Mouse (Mus musculus): ENCODE results near the gene Sp1. TPM values are rescaled to one million over a fixed set of nuclear protein-coding genes. Genes with fewer than 3 reads are reported as not detected.

The Sp1 gene
- total RNA-seq, 2 experiments from 2014 or later, result 64.1 to 68.3 TPM

DNA sequence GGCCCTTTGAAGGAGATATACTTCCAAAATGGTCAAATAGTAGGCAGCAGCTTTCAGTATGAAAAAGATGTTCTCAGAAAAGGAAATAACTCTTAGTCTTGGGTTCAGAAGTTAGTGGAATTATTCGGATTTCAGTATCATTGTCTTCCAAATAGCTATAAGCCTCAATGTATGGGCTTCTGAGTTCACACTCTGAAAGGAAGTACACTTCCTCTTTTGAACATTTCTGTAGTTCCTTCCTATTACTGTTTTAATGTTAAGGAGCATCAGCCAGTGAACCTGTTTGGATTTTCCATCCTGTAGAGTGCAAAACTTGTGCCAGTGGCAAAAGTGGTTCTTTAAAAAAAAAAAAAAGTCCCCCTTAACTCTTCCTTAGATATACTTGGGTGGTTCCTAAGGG, 26.1 kb downstream of the Sp1 start:
- ATAC-seq (ENCODE audit: poor library complexity, severe bottlenecking), result 0 out of 2 replicates have a peak, but pooled peaks have one; percentile 56

DNA sequence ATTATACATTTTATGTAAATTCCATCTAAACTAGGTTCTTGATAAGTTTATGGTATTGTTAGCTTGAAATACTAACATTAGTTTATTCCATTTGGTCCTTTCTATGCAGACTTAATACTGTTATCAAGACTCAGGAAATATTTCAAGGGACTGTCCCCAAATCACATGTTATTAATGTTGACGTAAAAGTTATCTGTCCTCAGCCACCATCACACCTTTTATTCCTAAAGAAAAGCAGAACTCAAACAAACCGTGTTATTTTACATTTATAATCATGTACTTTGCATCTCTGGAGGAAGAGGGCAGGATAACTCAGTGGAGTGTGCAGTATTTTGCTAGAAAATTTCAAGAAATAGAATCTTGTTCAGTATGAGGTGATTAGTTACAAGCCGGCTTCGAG, 27.2 kb downstream of the Sp1 start:
- no peak for ATAC-seq (ENCODE audit: poor library complexity, severe bottlenecking)

DNA sequence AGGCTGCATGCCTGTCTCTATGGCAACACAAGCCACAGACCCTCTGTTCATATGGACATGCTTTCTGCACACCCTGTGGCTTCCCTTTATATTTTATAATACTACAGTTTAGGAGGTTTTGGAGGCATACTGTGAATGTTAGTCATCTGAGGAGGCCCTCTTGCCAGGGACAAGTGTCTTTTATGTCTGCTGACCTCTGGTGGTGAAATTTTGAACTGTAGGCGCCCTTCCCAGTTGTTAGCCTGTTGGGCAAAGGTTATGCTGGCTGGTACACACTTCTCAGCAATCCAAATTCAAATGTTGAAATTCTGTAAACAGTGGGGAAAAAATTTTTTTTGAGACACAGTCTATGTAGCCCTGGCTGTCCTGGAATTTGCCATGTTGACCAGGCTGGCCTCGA, 36.5 kb downstream of the Sp1 start:
- ATAC-seq (ENCODE audit: poor library complexity, severe bottlenecking), result peak; percentile 86

DNA sequence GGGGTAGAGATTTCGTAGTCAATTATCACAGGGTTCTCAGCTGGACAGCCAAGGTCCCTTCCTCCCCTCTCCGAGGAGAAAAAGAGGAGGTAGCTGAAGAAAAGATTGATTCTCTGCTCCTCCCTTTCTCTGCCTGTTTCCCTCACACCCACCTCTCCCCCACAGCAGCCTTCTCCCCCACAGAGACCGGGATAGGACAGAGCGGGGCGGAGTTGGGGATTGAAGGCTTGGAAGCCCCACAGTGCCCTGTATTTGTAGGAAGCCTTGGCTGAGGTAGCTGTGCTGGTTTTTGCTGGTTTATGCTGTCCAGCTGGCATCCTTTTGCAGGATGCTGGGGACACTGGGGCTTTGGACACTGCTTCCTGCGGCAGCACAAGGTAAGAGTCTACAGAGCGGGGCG, 39.2 kb downstream of the Sp1 start, which contains the start of gene Amhr2:
Gene Amhr2 (plus strand): TSS at position 222 of the 400 bp plus-strand sequence.
- no peak for ATAC-seq (ENCODE audit: poor library complexity, severe bottlenecking)

DNA sequence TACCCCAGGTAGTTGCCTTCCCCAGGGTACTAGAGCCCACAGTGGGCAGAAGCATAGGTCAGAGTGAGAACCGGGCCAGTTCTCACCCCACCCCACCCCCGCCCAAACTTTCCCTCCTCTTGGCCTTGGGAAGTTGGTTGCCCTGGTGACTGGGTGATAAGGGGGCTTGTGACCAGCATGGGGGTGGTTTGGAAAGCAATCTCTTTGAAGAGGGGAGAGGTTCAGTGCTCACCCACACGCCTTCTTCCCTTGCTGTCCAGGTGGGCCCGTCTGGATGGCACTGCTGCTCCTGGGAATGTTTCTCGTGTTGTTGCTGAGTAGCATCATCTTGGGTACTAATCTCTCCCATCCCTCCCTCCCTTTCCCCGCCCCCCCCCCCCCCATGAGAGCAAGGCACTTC, 40.5 kb downstream of the Sp1 start:
- no peak for ATAC-seq (ENCODE audit: poor library complexity, severe bottlenecking)

DNA sequence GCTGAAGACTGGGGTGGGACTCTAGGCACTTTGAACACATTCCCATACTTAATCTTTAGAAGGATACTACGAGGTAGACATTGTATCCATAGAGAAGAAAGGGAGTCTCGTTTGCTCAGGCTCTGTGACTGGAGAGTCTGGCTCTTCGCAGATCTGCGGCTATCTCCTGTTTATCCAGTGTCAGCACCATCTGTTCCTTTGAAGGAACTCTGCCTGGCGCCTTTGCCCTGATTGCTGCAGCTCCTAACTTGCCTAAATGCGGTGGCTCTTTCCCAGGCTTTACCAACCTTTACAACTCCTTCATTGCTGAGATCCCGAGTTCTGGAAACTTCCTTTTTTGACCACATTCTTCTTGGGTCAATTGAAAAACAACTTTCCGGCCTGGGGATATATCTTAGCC, 43.4 kb downstream of the Sp1 start:
- no peak for ATAC-seq (ENCODE audit: poor library complexity, severe bottlenecking)

DNA sequence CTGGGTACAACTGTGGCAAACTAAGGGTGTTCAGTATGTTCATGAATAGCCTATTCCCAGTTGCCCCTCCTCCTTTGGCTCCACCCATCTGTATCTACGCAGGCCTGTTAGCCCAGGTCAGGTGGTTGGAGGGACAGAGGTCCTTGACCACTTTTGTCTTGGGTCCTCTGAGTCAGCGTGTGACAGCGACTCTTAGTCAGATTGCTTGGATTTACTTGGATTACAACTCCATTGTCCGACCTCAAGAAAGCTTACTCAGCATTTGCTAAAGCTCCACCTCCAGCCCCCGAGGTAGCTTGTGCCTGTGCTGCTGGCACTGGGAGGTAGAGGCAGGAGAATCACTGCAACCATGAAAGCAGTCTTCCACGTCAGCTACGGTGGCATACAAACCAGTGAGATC, 45.0 kb downstream of the Sp1 start:
- no peak for ATAC-seq (ENCODE audit: poor library complexity, severe bottlenecking)

DNA sequence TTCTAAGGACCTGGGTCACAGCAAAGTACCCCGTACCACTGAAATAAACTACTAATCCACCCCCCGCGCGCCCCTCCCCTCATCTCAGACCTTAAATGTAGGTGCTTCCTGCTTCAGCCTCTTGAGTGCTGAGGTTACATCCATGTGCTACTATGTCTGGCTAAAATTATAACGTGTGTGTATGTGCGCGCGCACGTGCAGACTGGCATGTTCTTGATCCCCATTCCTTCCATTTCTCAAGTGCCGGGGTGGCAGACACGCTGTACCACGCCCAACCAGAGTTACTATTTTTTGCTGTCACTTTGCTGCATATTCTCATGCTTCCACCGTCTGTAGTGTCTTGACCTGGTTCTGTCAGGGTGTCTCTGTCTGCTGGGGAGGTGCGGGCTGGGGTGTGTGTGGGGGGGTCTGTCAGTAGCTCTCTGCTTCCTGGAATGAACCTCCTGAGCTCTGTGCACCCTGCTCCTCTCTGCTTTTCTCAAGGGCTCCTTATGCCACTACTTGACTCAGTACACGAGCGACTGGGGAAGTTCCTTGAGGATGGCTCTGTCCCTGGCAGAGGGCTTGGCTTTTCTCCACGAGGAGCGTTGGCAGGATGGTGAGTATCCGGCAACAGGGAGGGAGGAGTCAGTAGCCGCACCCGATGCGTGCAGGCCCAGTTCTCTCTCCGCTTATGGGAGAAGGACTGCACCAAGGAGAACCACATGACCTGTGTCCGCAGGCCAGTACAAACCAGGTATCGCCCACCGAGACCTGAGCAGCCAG, 45.9 kb downstream of the Sp1 start:
- no peak for ATAC-seq (ENCODE audit: poor library complexity, severe bottlenecking)

DNA sequence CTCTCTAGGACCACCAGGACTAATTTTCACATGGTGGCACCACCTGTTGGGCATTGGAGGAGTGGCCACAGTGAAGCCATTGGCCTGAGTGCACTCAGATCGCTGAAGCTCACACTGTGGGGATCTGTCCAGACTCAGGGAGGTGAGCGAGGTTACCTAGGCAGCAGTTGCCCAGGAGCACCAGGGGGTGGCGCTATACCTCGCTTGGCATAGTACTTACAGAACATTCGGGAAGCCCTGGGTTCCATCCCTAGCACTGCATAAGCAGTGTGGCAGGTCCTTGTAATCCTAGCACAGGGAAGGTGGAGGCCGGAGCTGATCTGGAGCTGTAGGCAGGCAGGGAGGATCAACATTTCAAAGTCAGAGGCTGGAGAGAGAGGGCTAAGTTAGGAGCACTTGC, 50.0 kb downstream of the Sp1 start:
- ATAC-seq (ENCODE audit: poor library complexity, severe bottlenecking), result no peak

DNA sequence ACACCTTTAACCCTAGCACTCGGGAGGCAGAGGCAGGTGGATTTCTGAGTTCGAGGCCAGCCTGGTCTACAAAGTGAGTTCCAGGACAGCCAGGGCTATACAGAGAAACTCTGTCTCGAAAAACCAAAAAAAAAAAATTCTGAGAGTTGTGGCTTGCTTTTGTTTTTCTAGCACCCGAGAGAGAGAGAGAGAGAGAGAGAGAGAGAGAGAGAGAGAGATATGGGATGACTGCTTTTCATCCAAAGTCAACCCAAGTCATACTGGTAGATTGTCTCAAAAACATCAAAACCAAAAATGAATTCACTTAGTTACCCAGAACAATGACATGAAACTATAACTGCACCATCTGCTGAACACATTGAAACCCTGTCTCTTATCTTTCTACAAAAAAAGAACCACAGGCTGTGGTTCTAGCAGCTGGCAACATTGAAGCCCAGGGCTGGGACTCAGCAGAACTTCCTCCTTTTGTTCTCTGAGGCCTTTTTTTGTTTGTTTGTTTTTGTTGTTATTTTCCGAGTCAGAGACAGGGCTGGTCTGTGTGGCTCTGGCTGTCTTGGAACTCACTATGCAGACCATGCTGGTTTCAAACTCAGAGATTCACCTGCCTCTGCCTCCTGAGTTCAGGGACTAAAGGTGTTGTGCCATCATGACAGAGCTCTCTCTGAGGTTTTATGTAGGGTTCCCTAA, 52.2 kb downstream of the Sp1 start:
- peak; percentile 22 for ATAC-seq (ENCODE audit: poor library complexity, severe bottlenecking)

DNA sequence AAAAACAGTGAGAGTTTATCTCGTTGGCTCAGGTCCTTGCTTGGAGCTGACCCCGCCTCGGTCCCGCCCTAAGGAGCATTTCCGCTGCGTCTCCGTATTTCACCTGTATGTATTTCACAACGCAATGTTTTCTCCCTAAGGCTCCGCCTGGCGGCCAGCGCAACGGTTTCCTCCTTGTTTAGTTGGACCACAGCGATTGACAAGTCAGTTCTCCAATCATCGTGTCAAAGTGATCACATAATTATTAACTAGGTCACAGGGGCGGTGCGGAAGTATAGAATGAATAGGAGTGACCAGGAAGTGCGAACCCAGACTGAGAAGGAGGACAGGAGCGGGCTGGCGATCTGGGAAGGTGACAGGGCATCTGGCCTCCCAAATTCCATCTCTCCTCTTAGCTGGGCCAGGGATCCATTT, 53.0 kb downstream of the Sp1 start, which contains the start of gene Prr13:
Gene Prr13 (plus strand): TSS at position 125 of the 414 bp plus-strand sequence.
- ATAC-seq (ENCODE audit: poor library complexity, severe bottlenecking), result peak; percentile 85

DNA sequence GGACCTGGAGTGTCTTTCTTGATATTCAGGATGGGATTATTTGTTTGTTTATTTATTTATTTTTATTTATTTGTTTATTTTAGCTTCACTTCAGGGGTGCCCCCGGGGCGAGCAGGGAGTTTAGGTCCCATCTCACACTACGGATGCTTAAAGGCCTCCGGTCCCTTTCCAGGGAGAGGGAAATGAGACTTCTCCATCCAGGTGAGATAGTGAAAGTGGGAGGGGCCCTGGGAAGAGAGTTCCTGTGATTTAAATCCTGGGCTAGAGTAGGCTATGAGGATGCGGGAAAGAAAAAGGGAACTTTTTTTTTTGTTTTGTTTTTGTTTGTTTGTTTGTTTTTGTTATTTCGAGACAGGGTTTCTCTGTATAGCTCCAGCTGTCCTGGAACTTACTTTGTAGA, 53.4 kb downstream of the Sp1 start:
- no peak for ATAC-seq (ENCODE audit: poor library complexity, severe bottlenecking)

DNA sequence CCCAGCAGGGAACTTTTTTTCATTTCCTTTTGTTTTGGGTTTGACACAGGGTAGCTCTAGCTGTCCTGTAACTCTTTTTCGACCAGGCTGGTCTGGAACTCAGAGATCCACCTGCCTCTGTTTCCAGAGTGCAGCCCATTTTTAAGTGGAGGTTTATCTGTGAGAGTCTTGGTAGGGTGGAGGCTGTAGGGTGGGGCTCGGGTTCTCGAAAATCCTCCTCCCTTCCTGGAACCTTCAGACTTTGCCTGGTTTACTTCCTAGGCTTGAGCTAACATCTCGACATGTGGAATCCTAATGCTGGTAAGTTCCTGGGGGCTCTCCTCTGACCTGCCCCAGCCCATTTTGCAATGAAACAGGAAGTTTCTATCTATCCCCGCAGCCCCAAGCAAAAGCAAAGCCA, 53.9 kb downstream of the Sp1 start:
- ATAC-seq (ENCODE audit: poor library complexity, severe bottlenecking), result no peak

DNA sequence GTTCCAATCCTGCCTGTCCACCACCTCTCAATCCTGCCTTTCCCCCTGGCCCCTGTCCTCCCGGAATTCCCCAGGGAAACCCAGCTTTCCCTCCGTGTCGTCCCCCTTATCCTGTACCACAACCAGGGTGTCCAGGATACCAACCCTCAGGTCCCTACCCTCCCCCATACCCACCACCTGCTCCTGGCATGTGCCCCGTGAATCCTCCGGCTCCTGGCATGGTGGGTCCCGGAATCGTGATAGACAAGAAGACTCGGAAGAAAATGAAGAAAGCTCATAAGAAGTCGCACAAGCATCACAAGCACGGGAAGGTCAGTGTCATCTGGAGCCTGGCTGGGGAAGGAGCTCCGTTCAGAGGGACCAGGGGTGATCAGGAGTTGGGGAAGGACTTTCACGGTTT, 54.5 kb downstream of the Sp1 start:
- no peak for ATAC-seq (ENCODE audit: poor library complexity, severe bottlenecking)

DNA sequence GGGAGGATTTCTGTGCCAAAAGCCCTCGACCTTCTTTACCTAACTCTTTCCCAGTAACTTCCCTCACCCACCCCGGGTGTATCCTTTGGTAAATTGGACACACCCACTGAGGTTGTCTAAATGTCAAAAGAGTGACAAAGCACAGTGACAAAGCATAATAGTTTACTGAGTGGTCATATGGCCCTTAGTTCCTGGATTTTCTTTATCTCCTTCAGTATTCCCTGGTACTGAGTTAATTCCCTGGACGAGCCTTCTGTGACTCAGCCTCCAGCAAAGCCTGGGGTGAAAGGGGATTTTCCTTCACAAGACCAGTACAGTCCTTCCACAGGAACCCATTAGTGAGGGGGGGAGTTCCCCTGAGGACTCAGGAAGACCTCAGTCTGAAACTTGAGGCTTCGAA, 55.0 kb downstream of the Sp1 start:
- ATAC-seq (ENCODE audit: poor library complexity, severe bottlenecking), result peak; percentile 43

DNA sequence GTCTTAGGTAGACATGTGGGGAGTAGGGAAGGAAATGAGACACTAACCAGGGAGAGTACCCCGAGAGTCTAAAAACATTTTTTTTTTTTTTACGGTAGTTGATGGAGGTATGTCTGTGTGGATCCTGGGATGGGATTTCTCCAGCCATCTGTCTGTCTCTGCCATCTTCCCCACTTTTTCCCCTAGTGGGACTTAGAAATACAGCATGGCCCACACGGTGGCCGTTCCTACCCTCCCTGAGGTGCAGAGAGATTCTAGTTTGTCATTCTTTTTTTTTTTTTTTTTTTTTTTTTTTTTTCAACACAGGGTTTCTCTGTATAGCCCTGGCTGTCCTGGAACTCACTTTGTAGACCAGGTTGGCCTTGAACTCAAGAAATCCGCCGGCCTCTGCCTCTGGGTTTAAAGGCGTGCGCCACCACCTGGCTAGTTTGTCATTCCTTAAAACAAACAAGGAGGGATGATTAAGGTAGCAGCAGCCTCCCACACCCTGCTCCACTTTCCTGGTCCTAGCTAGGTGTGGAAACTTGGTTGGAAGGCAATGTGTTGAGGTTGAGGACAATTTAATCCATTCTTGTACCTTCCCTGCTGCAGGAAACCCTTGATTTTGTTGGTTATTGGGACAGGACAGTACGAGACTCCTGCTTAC, 55.6 kb downstream of the Sp1 start:
- ATAC-seq (ENCODE audit: poor library complexity, severe bottlenecking), result no peak

DNA sequence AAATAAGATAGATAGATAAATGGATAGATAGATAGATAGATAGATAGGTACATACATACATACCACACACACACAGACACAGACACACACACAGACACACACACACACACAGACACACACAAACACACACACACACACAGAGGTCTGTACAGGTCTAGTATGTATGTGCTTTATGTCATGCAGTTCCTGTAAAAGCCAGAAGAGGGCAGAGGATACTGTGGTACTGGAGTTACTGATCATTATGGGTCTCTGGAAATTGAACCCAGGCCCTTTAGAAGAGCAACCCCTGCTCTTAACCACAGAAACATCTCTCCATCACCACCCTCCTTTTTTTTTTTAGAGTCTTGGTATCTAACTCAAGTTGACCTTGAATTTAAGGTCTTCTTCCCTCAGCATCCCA, 57.7 kb downstream of the Sp1 start:
- no peak for ATAC-seq (ENCODE audit: poor library complexity, severe bottlenecking)

DNA sequence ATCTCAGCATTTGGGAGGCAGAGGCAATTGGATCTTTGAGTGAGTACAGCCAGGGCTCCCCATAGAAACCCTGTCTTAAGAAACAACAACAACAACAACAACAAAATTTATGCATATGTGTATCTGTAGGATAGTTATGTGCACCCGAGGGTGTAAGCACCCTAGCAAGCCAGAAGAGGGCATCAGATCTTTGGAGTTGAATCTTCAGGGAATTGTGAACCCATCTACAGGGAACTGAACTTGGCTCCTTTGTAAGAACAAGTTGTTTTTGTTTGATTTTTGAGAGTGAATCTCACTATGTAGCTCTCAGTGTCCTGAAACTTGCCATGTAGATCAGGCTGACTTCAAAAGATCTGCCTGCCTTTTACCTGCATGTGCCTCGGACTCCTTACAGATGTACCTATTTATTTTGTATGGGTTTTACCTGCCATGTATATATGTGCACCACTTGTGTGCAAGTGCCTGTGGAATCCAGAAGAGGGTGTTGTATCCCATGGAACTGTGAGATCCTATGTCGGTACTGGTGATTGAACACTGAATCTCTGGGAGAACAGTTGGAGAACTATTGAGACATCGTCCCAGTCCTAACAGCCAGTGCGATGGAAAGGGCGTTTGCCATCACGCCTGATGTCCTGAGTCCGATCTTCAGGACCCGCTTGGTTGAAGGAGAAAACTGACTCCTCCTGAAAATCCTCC, 62.9 kb downstream of the Sp1 start:
- no peak for ATAC-seq (ENCODE audit: poor library complexity, severe bottlenecking)

DNA sequence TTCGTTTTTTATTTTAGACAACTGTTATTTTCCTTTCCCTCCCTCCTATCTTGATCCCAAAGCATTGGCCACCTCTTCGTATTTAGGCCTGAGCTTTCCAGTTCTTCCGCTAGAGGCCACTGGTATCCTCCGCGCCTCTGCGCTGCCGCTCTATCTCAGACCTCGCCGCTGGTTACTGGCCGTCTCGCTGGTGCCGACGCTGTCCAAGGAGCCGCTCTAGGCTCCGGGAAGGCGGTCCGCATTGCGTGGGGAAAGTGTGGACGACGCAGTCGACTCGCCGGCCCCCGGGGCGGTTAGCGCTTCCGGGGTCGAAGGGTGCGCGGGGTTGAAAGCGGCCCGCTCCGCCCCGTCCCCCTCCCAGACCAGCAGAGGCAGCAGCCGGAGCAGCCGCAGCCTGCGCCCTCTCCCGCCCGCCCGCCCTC, 64.3 kb downstream of the Sp1 start, which contains the start of gene Pcbp2:
Gene Pcbp2 (plus strand): TSS at position 357 of the 422 bp plus-strand sequence.
- ATAC-seq (ENCODE audit: poor library complexity, severe bottlenecking), result peak; percentile 99

DNA sequence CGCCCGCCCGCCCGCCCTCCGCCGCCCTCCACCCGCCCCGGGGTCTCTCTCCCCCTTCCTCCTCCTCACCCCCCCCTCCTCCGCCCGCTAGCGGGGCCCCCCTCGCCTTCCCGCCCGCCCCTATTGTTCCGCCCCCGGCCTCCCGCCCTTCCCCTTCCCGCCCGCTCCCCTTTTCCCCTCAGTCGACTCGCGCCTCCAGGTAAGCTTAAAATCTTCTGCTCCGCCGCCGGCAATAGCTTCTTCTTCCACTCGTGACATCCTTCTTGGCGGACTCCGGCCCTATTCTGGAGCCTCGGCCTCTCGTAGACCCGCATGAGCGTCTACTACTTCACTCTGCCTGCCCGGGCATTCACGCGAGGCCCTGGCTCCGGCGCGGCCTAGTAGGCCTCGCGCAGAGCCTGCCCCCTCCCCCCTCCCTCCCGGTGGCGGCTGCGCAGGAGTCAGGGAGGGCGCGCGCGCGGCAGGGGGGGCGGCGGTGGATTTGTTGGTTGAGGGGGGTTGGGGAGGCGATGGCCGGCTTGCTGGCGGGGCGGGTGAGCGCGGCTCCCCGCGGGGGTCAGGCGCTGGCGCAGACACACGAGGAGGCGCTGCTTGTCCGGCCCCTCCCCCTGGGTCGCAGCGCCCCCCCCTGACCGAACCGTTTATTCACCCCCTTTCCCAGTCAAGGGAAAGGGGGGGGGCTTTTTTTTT, 64.8 kb downstream of the Sp1 start:
- peak; percentile 53 for ATAC-seq (ENCODE audit: poor library complexity, severe bottlenecking)

DNA sequence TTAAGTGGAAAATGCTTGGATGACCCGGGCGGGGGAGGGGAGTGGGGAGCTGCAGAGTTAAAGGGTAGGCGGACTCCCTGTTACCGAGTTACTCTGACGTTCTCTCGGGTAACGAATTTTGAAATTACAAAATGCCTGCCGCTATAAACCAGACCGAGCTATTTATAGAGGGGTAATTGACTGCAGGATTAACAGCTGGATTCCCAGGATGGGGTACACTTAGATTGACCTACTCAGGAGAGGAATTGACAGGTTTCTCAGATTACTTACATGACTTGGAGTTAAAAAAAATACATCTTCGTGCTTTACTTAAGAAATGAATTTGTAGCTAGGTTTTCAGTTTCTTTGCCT, 65.3 kb downstream of the Sp1 start:
- no peak for ATAC-seq (ENCODE audit: poor library complexity, severe bottlenecking)
